ENCODE assay signal across 28 mouse cellular contexts in genomic region chr5:114972201-114972600, GRCm38 (mm10). TPM values are rescaled to one million over a fixed set of nuclear protein-coding genes. Genes with fewer than 3 reads are reported as not detected.
DNase-seq lines count a peak whose midpoint lies in the region; ATAC-seq lines count a peak whose summit lies in the region.
"Had no signal": no experiment of that assay in that cellular context is flagged by ENCODE, and none has a peak within 500 bp of the region (broad histone marks: within the 10 kb centered on the region; RNA-seq: fewer than 3 reads in every experiment).

No protein-coding gene starts in this region.

- no peaks in the 10 kb centered on the region for H3K36me3 ChIP-seq in kidney, embryonic 16.5 days (ENCODE audit: insufficient read depth, low read length)
- no peaks in the 10 kb centered on the region for H3K36me3 ChIP-seq in intestine, embryonic 14.5 days (ENCODE audit: control insufficient read depth, insufficient read depth, low read length)
- no peaks in the 10 kb centered on the region for H3K36me3 ChIP-seq in stomach, embryonic 16.5 days (ENCODE audit: control insufficient read depth, insufficient read depth, low read length)
- H3K36me3 ChIP-seq: embryonic facial prominence, embryonic 15.5 days; heart, embryonic 13.5 days; limb, embryonic 10.5 days; midbrain, embryonic 13.5 days; neural tube, embryonic 13.5 days had no signal

- no peak overlapping the region for H3K9ac ChIP-seq in kidney, embryonic 16.5 days (replicated peaks; ENCODE audit: low read length)
- no peak overlapping the region for H3K9ac ChIP-seq in intestine, embryonic 14.5 days (ENCODE audit: low read length)
- H3K9ac ChIP-seq in stomach, embryonic 16.5 days (ENCODE audit: low read length): no peak overlapping the region
- H3K9ac ChIP-seq: embryonic facial prominence, embryonic 15.5 days; heart, embryonic 13.5 days; liver, embryonic 14.5 days; midbrain, embryonic 13.5 days; neural tube, embryonic 13.5 days had no signal

- ATAC-seq in kidney, embryonic 16.5 days (ENCODE audit: low FRiP score, low TSS enrichment): no peak
- ATAC-seq in intestine, embryonic 14.5 days (replicated peaks; ENCODE audit: low FRiP score, low TSS enrichment, low read depth): no peak
- ATAC-seq in stomach, embryonic 16.5 days (ENCODE audit: insufficient read depth, low FRiP score): no peak
- ATAC-seq: hindbrain, embryonic 16.5 days; midbrain, embryonic 13.5 days had no signal

- H3K4me2 ChIP-seq in kidney, embryonic 16.5 days (replicated peaks; ENCODE audit: low read depth, low read length): peak overlapping the region; percentile 57; the same call in 1 of the 2 replicates
- peak overlapping the region; percentile 41 for H3K4me2 ChIP-seq in intestine, embryonic 14.5 days (ENCODE audit: low read length)
- H3K4me2 ChIP-seq in stomach, embryonic 16.5 days (ENCODE audit: low read depth, low read length): peak overlapping the region; percentile 39
- H3K4me2 ChIP-seq: embryonic facial prominence, embryonic 15.5 days; heart, embryonic 13.5 days; midbrain, embryonic 13.5 days; neural tube, embryonic 13.5 days had no signal

- H3K9me3 ChIP-seq in kidney, embryonic 16.5 days (ENCODE audit: low read length): no peaks in the 10 kb centered on the region
- H3K9me3 ChIP-seq in intestine, embryonic 14.5 days (ENCODE audit: control insufficient read depth, low read length): no peaks in the 10 kb centered on the region
- no peaks in the 10 kb centered on the region for H3K9me3 ChIP-seq in stomach, embryonic 16.5 days (replicated peaks; ENCODE audit: control insufficient read depth, low read length)
- H3K9me3 ChIP-seq: embryonic facial prominence, embryonic 15.5 days; heart, embryonic 13.5 days; limb, embryonic 10.5 days; midbrain, embryonic 13.5 days; neural tube, embryonic 13.5 days had no signal

- WGBS in kidney, embryonic 16.5 days: 78% methylated on average over 9 of the region's 9 CpGs
- WGBS in intestine, embryonic 14.5 days: 72% methylated on average over 9 of the region's 9 CpGs
- 63% methylated on average over 9 of the region's 9 CpGs for WGBS in stomach, embryonic 16.5 days

- intact Hi-C loops in heart, postnatal 36 days (cut with DNase I): loop anchor here (10.0 kb wide), 1 partner anchor 473 kb away; no protein-coding TSS in a partner anchor

- no peak for DNase-seq in kidney, postnatal 4 days
- peak; percentile 73 for DNase-seq in ES-CJ7 (ENCODE audit: low read depth, low spot score)
- DNase-seq in intestine, embryonic 14.5 days (ENCODE audit: low spot score): peak; percentile 48
- DNase-seq in gastrocnemius, postnatal 4 days (ENCODE audit: low spot score in 2 of 2): no peak
- no peak for DNase-seq in heart, postnatal 36 days
- DNase-seq: adrenal gland, postnatal 36 days; B cell, adult 2 months; cerebellum, adult 18-20 months; cerebellum, postnatal 25 days; embryo, embryonic 11 days; gastrocnemius, adult 2 months; heart, adult 11 months; heart, postnatal 4 days; lung, postnatal 14 days; right cerebral cortex, adult 18-20 months; thymus, adult 18-20 months; thymus, postnatal 4 days had no signal

- no peaks in the 10 kb centered on the region for H3K27me3 ChIP-seq in kidney, embryonic 16.5 days (ENCODE audit: insufficient read depth, low read length)
- no peaks in the 10 kb centered on the region for H3K27me3 ChIP-seq in intestine, embryonic 14.5 days (replicated peaks; ENCODE audit: control insufficient read depth, insufficient read depth, low read length)
- no peaks in the 10 kb centered on the region for H3K27me3 ChIP-seq in stomach, embryonic 16.5 days (ENCODE audit: control insufficient read depth, insufficient read depth, low read length)

- peaks cover 19% of the 10 kb centered on the region for H3K4me1 ChIP-seq in kidney, embryonic 16.5 days (ENCODE audit: insufficient read depth, low read length)
- H3K4me1 ChIP-seq in intestine, embryonic 14.5 days (replicated peaks; ENCODE audit: control insufficient read depth, insufficient read depth, low read length): no peaks in the 10 kb centered on the region
- no peaks in the 10 kb centered on the region for H3K4me1 ChIP-seq in stomach, embryonic 16.5 days (ENCODE audit: control insufficient read depth, insufficient read depth, low read length)
- H3K4me1 ChIP-seq: embryonic facial prominence, embryonic 15.5 days; midbrain, embryonic 13.5 days had no signal

- peak overlapping the region; percentile 56 for H3K4me3 ChIP-seq in kidney, embryonic 16.5 days (ENCODE audit: low read length)
- 0 out of 2 replicates have a peak overlapping the region, but pooled peaks have one; percentile 39 for H3K4me3 ChIP-seq in intestine, embryonic 14.5 days (ENCODE audit: low read depth, low read length)
- H3K4me3 ChIP-seq in stomach, embryonic 16.5 days (replicated peaks; ENCODE audit: low read length): 0 out of 2 replicates have a peak overlapping the region, but pooled peaks have one; percentile 50
- H3K4me3 ChIP-seq: embryonic facial prominence, embryonic 15.5 days; gastrocnemius, adult 2 months; heart, embryonic 13.5 days; limb, embryonic 10.5 days; midbrain, embryonic 13.5 days; neural tube, embryonic 13.5 days had no signal

- H3K27ac ChIP-seq in kidney, embryonic 16.5 days (ENCODE audit: low read length): no peak overlapping the region
- no peak overlapping the region for H3K27ac ChIP-seq in intestine, embryonic 14.5 days (ENCODE audit: low read depth)
- H3K27ac ChIP-seq in stomach, embryonic 16.5 days (ENCODE audit: low read length): no peak overlapping the region
- H3K27ac ChIP-seq: embryonic facial prominence, embryonic 15.5 days; gastrocnemius, adult 2 months; heart, embryonic 13.5 days; limb, embryonic 10.5 days; liver, embryonic 14.5 days; midbrain, embryonic 13.5 days; neural tube, embryonic 13.5 days had no signal

RNA-seq across cellular contexts. Expression of gene Hnf1a, which starts 1.3 kb away (rescaled TPM):
- 12.6 and 15.4 TPM in 2 replicates for polyA plus RNA-seq in kidney, embryonic 16.5 days (2015; fragmentation: Nextera tagmentation; extraction: Ambion mirVana)
- 8.4 and 10.0 TPM in 2 replicates for polyA plus RNA-seq in intestine, embryonic 14.5 days (2014; fragmentation: Nextera tagmentation; extraction: Ambion mirVana)
- 8.7 and 9.8 TPM in 2 replicates for polyA plus RNA-seq in stomach, embryonic 16.5 days (2015; fragmentation: Nextera tagmentation; extraction: Ambion mirVana)
- total RNA-seq in gastrocnemius, postnatal 4 days (2021): not detected
- not detected for total RNA-seq in heart, postnatal 36 days (2021)
- total RNA-seq: gastrocnemius, adult 2 months; heart, postnatal 4 days; left cerebral cortex, adult 18-20 months; megakaryocyte, adult 5-6 weeks had no signal
- polyA plus RNA-seq: hindbrain, embryonic 16.5 days; midbrain, embryonic 13.5 days had no signal

RNA-seq across cellular contexts. Expression of gene 2210016L21Rik, which starts 30.2 kb away (rescaled TPM):
- 55.7 and 63.3 TPM in 2 replicates for polyA plus RNA-seq in kidney, embryonic 16.5 days (2015; fragmentation: Nextera tagmentation; extraction: Ambion mirVana)
- 45.2 and 57.7 TPM in 2 replicates for polyA plus RNA-seq in intestine, embryonic 14.5 days (2014; fragmentation: Nextera tagmentation; extraction: Ambion mirVana)
- 45.6 and 53.5 TPM in 2 replicates for polyA plus RNA-seq in stomach, embryonic 16.5 days (2015; fragmentation: Nextera tagmentation; extraction: Ambion mirVana)
- total RNA-seq in gastrocnemius, postnatal 4 days (2021): 10 to 100 TPM; 34.5 to 34.6 TPM
- 10 to 100 TPM; 29.9 to 30.1 TPM for total RNA-seq in heart, postnatal 36 days (2021)

RNA-seq across cellular contexts. Expression of gene Sppl3, which starts 38.7 kb away (rescaled TPM):
- polyA plus RNA-seq in kidney, embryonic 16.5 days (2015; fragmentation: Nextera tagmentation; extraction: Ambion mirVana): 12.3 and 13.6 TPM in 2 replicates
- 21.1 and 21.5 TPM in 2 replicates for polyA plus RNA-seq in intestine, embryonic 14.5 days (2014; fragmentation: Nextera tagmentation; extraction: Ambion mirVana)
- 9.6 and 10.6 TPM in 2 replicates for polyA plus RNA-seq in stomach, embryonic 16.5 days (2015; fragmentation: Nextera tagmentation; extraction: Ambion mirVana)
- 10 to 100 TPM; 61.2 to 64.0 TPM for total RNA-seq in gastrocnemius, postnatal 4 days (2021)
- 10 to 100 TPM; 33.0 to 35.8 TPM for total RNA-seq in heart, postnatal 36 days (2021)

RNA-seq across cellular contexts. Expression of gene Oasl1, which starts 49.2 kb away (rescaled TPM):
- polyA plus RNA-seq in kidney, embryonic 16.5 days (2015; fragmentation: Nextera tagmentation; extraction: Ambion mirVana): 1.5 and 2.1 TPM in 2 replicates
- polyA plus RNA-seq in intestine, embryonic 14.5 days (2014; fragmentation: Nextera tagmentation; extraction: Ambion mirVana): 1.7 and 2.3 TPM in 2 replicates
- polyA plus RNA-seq in stomach, embryonic 16.5 days (2015; fragmentation: Nextera tagmentation; extraction: Ambion mirVana): 1.3 and 2.1 TPM in 2 replicates
- under 1 TPM; 0.52 to 0.71 TPM for total RNA-seq in gastrocnemius, postnatal 4 days (2021)
- total RNA-seq in heart, postnatal 36 days (2021): 1 to 10 TPM; 1.0 to 1.8 TPM

Comparison
In these comparisons a context has a peak if more than half of its experiments do, and no peak if none do; other contexts are left out.
1. DNase-seq: peak in ES-CJ7 (single experiment) and intestine, embryonic 14.5 days (single experiment); none in kidney, postnatal 4 days (0 of 2), gastrocnemius, postnatal 4 days (0 of 2) and heart, postnatal 36 days (0 of 2).
2. Peak in every context shown above with its lines, with median percentiles within 50 percentile points of each other: H3K4me2 ChIP-seq and H3K4me3 ChIP-seq.